20 mouse cellular contexts compared by ENCODE assay signal in genomic region chr8:31012068-31012467, GRCm38 (mm10).
DNase-seq lines count a peak whose midpoint lies in the region; ATAC-seq lines count a peak whose summit lies in the region.
"Had no signal": no experiment of that assay in that cellular context is flagged by ENCODE, and none has a peak within 500 bp of the region (broad histone marks: within the 10 kb centered on the region; RNA-seq: fewer than 3 reads in every experiment).

No protein-coding gene starts in this region.

- WGBS in midbrain, embryonic 12.5 days: 88% methylated on average over 11 of the region's 11 CpGs
- WGBS in midbrain, embryonic 11.5 days: 83% methylated on average over 11 of the region's 11 CpGs
- WGBS in forebrain, embryonic 12.5 days: 59% methylated on average over 11 of the region's 11 CpGs
- 76% methylated on average over 11 of the region's 11 CpGs for WGBS in liver, embryonic 11.5 days

- H3K4me2 ChIP-seq in midbrain, embryonic 12.5 days (replicated peaks): no peak overlapping the region
- H3K4me2 ChIP-seq in midbrain, embryonic 11.5 days: no peak overlapping the region
- H3K4me2 ChIP-seq in forebrain, embryonic 12.5 days: no peak overlapping the region
- H3K4me2 ChIP-seq in liver, embryonic 11.5 days: no peak overlapping the region
- H3K4me2 ChIP-seq: embryonic facial prominence, embryonic 13.5 days; heart, embryonic 15.5 days; hindbrain, embryonic 15.5 days; lung, embryonic 15.5 days had no signal

- no peaks in the 10 kb centered on the region for H3K36me3 ChIP-seq in midbrain, embryonic 12.5 days
- H3K36me3 ChIP-seq in midbrain, embryonic 11.5 days (ENCODE audit: control insufficient read depth, insufficient read depth, low read length): no peaks in the 10 kb centered on the region
- no peaks in the 10 kb centered on the region for H3K36me3 ChIP-seq in forebrain, embryonic 12.5 days (replicated peaks)
- H3K36me3 ChIP-seq in liver, embryonic 11.5 days (ENCODE audit: control insufficient read depth, insufficient read depth, low read length): no peaks in the 10 kb centered on the region
- H3K36me3 ChIP-seq: embryonic facial prominence, embryonic 13.5 days; heart, embryonic 15.5 days; hindbrain, embryonic 15.5 days; lung, embryonic 15.5 days had no signal

- 0 out of 2 replicates have a peak, but pooled peaks have one; percentile 41 for ATAC-seq in midbrain, embryonic 12.5 days (ENCODE audit: low FRiP score, low read depth)
- no peak for ATAC-seq in midbrain, embryonic 11.5 days (ENCODE audit: low FRiP score)
- ATAC-seq in forebrain, embryonic 12.5 days (ENCODE audit: low FRiP score): peak; percentile 27; the same call in 1 of the 2 replicates
- no peak for ATAC-seq in liver, embryonic 11.5 days (replicated peaks; ENCODE audit: low FRiP score)
- no peak for ATAC-seq in monocyte, adult 5-6 weeks (replicated peaks; ENCODE audit: insufficient number of reproducible peaks, low FRiP score, low TSS enrichment, poor library complexity, severe bottlenecking)
- ATAC-seq: activated CD4-positive, CD25-positive, alpha-beta regulatory T cell, adult 4 months; intestine, postnatal 0 days had no signal

- H3K9ac ChIP-seq in midbrain, embryonic 12.5 days (replicated peaks): no peak overlapping the region
- no peak overlapping the region for H3K9ac ChIP-seq in midbrain, embryonic 11.5 days (ENCODE audit: low read length)
- no peak overlapping the region for H3K9ac ChIP-seq in forebrain, embryonic 12.5 days
- H3K9ac ChIP-seq in liver, embryonic 11.5 days (ENCODE audit: low read depth, low read length): no peak overlapping the region
- H3K9ac ChIP-seq: embryonic facial prominence, embryonic 13.5 days; heart, embryonic 15.5 days; hindbrain, embryonic 15.5 days; lung, embryonic 15.5 days had no signal

- no peaks in the 10 kb centered on the region for H3K27me3 ChIP-seq in midbrain, embryonic 12.5 days
- no peaks in the 10 kb centered on the region for H3K27me3 ChIP-seq in midbrain, embryonic 11.5 days (ENCODE audit: control insufficient read depth, insufficient read depth, low read length)
- no peaks in the 10 kb centered on the region for H3K27me3 ChIP-seq in forebrain, embryonic 12.5 days
- no peaks in the 10 kb centered on the region for H3K27me3 ChIP-seq in liver, embryonic 11.5 days (replicated peaks; ENCODE audit: control insufficient read depth, insufficient read depth, low read length)
- H3K27me3 ChIP-seq: embryonic facial prominence, embryonic 13.5 days; heart, embryonic 15.5 days; hindbrain, embryonic 15.5 days; lung, embryonic 15.5 days; megakaryocyte, embryonic 14.5 days had no signal

- no peak overlapping the region for H3K4me3 ChIP-seq in midbrain, embryonic 12.5 days
- no peak overlapping the region for H3K4me3 ChIP-seq in midbrain, embryonic 11.5 days (ENCODE audit: low read depth, low read length)
- no peak overlapping the region for H3K4me3 ChIP-seq in forebrain, embryonic 12.5 days (replicated peaks)
- H3K4me3 ChIP-seq in liver, embryonic 11.5 days (ENCODE audit: low read depth, low read length): no peak overlapping the region
- H3K4me3 ChIP-seq: embryonic facial prominence, embryonic 13.5 days; gastrocnemius, adult 2 months; heart, embryonic 15.5 days; hindbrain, embryonic 15.5 days; lung, embryonic 15.5 days; megakaryocyte, embryonic 14.5 days had no signal

- DNase-seq in midbrain, embryonic 11.5 days (ENCODE audit: low spot score, missing footprints): no peak
- peak; percentile 21 for DNase-seq in ZHBTc4 (ENCODE audit: low read depth, low spot score)
- peak; percentile 31 to 52 for DNase-seq in layer of hippocampus, postnatal 10 days (ENCODE audit: low spot score in 2 of 2)
- no peak for DNase-seq in liver, embryonic 11.5 days (ENCODE audit: low spot score)
- DNase-seq: adrenal gland, postnatal 25 days; cerebellum, postnatal 36 days; gastrocnemius, adult 2 months; heart, adult 18-20 months; kidney, postnatal 25 days; thymus, postnatal 25 days had no signal

- H3K9me3 ChIP-seq in midbrain, embryonic 12.5 days: 0 out of 2 replicates have a peak, but pooled peaks cover under 1% of the 10 kb centered on the region
- H3K9me3 ChIP-seq in midbrain, embryonic 11.5 days (ENCODE audit: control insufficient read depth, low read length): no peaks in the 10 kb centered on the region
- H3K9me3 ChIP-seq in forebrain, embryonic 12.5 days: no peaks in the 10 kb centered on the region
- H3K9me3 ChIP-seq in liver, embryonic 11.5 days (ENCODE audit: control insufficient read depth, low read length): no peaks in the 10 kb centered on the region
- H3K9me3 ChIP-seq: embryonic facial prominence, embryonic 13.5 days; heart, embryonic 15.5 days; hindbrain, embryonic 15.5 days; lung, embryonic 15.5 days; megakaryocyte, embryonic 14.5 days had no signal

- no peak overlapping the region for H3K27ac ChIP-seq in midbrain, embryonic 12.5 days (replicated peaks)
- H3K27ac ChIP-seq in midbrain, embryonic 11.5 days (ENCODE audit: low read depth, low read length): no peak overlapping the region
- H3K27ac ChIP-seq in forebrain, embryonic 12.5 days: no peak overlapping the region
- no peak overlapping the region for H3K27ac ChIP-seq in liver, embryonic 11.5 days (ENCODE audit: low read depth, low read length)
- H3K27ac ChIP-seq: embryonic facial prominence, embryonic 13.5 days; gastrocnemius, adult 2 months; heart, embryonic 15.5 days; hindbrain, embryonic 15.5 days; lung, embryonic 15.5 days had no signal

- no peaks in the 10 kb centered on the region for H3K4me1 ChIP-seq in midbrain, embryonic 12.5 days
- H3K4me1 ChIP-seq in midbrain, embryonic 11.5 days (ENCODE audit: control insufficient read depth, insufficient read depth, low read length): no peaks in the 10 kb centered on the region
- no peaks in the 10 kb centered on the region for H3K4me1 ChIP-seq in forebrain, embryonic 12.5 days
- no peaks in the 10 kb centered on the region for H3K4me1 ChIP-seq in liver, embryonic 11.5 days (replicated peaks; ENCODE audit: control insufficient read depth, insufficient read depth, low read length)
- H3K4me1 ChIP-seq: embryonic facial prominence, embryonic 13.5 days; hindbrain, embryonic 15.5 days; lung, embryonic 15.5 days; megakaryocyte, embryonic 14.5 days had no signal

Comparison
In these comparisons a context has a peak if more than half of its experiments do, and no peak if none do; other contexts are left out.
1. ATAC-seq: peak in midbrain, embryonic 12.5 days (single experiment) and forebrain, embryonic 12.5 days (single experiment); none in midbrain, embryonic 11.5 days (single experiment), liver, embryonic 11.5 days (single experiment) and monocyte, adult 5-6 weeks (single experiment).
2. DNase-seq: peak in ZHBTc4 (single experiment) and layer of hippocampus, postnatal 10 days (2 of 2); none in midbrain, embryonic 11.5 days (single experiment) and liver, embryonic 11.5 days (single experiment).